Mouse (Mus musculus) E14TG2a.4 (cell line): ENCODE measurements around the gene Tenm2.

Source experiments
- H3K27me3 ChIP-seq: 2 replicates; pipeline ENCODE4 v1.6.1; 2014; ENCODE audit warnings: low read length, control low read depth; ENCODE audit not compliant: insufficient read depth
- H3K36me3 ChIP-seq: 2 replicates; pipeline ENCODE4 v1.6.1; 2014; ENCODE audit warnings: low read length, control low read depth; ENCODE audit not compliant: insufficient read depth
- H3K4me1 ChIP-seq: replicated peaks from 2 replicates; pipeline ENCODE4 v1.6.1; 2014; ENCODE audit warnings: low read depth, low read length, control low read depth
- H3K4me3 ChIP-seq: replicated peaks from 2 replicates; pipeline ENCODE4 v1.5.1; 2014; ENCODE audit warnings: mild to moderate bottlenecking, low read length
- H3K9me3 ChIP-seq: 2 replicates; pipeline ENCODE4 v1.6.1; 2014; ENCODE audit warnings: low read length, control low read depth
- CTCF ChIP-seq: conservative IDR thresholded peaks from 2 replicates; pipeline ENCODE4 v1.5.1; 2014; ENCODE audit warnings: low read length
- NANOG ChIP-seq: IDR thresholded peaks from 2 replicates; pipeline ENCODE4 v1.6.1; 2014; ENCODE audit warnings: borderline replicate concordance, low read length, mixed read lengths
- POU5F1 ChIP-seq: IDR thresholded peaks from 2 replicates; pipeline ENCODE4 v1.6.1; 2014; ENCODE audit warnings: low read length, borderline replicate concordance

The Tenm2 gene

DNA sequence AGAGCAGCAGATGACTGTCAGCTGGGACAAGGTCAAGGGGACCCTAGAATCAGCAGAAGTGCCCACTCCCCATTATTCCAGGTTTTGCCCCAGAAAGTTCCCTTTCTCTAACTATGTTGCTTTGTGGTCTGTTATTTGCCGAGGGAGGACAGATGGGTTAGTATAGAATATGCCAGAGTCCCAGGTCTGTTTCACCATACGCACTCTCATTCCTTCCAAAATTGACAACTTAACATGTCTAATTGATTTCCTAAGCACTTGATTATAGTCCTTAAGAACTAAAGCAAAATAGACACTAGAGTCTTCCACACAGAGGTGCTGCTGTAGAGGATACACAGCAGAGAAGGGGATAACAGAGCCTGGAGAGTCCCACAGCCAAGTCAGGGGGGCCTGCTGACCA lies 92.3 kb downstream of the Tenm2 start:
- Histone ChIP-seq H3K9me3 (no peaks in the 10 kb centered on the region), H3K36me3 (no peaks in the 10 kb centered on the region), H3K27me3 (no peaks in the 10 kb centered on the region), H3K4me1 (no peaks in the 10 kb centered on the region), H3K4me3 (no peak overlapping the region)
- TF ChIP-seq POU5F1, result no peak
- no peak for TF ChIP-seq NANOG
- TF ChIP-seq CTCF, result no peak

DNA sequence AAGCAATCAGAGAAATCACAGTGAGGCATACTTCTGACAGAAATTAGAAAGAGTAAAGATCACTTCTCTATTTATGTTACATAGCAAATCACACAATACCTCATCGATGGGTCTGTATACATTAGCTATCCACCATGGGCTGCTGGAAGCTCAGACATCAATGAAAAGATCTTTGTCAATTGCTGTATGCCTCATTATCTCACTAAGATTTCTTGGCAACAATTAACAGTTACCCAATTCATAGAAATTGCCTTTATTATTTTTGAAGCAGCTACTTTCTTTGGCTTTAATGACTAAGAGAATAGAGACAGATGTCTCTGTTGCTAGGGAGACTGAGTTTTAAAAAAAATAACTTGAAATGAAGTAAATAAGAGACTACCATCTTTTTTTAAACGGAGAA lies 106.9 kb downstream of the Tenm2 start:
- TF ChIP-seq NANOG, result no peak
- no peak for TF ChIP-seq CTCF
- TF ChIP-seq POU5F1, result no peak
- no peaks in the 10 kb centered on the region for H3K4me1 ChIP-seq
- no peak overlapping the region for H3K4me3 ChIP-seq
- no peaks in the 10 kb centered on the region for H3K27me3 ChIP-seq
- no peaks in the 10 kb centered on the region for H3K36me3 ChIP-seq
- H3K9me3 ChIP-seq, result no peaks in the 10 kb centered on the region

DNA sequence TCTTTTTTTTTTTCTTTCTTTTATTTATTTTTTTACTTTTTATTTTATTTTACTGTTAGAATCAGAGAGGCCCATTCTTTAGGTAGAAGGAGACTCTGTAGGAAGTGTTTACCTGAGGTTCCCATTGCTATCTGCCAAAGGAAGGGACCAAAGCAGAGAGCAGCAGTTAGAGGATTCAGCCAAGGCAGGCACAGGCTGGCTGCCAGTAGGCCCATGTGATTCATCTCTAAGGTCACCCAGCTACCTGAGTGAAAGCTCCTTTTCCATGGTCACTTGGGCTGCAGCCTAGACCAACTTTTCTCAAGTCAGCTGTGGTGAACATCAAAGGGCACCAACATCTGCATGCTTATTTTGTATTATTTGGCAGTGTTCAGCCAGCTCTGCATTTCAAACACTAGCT lies 117.7 kb downstream of the Tenm2 start:
- no peaks in the 10 kb centered on the region for H3K9me3 ChIP-seq
- no peaks in the 10 kb centered on the region for H3K36me3 ChIP-seq
- TF ChIP-seq POU5F1 (no peak), CTCF (no peak), NANOG (no peak)

DNA sequence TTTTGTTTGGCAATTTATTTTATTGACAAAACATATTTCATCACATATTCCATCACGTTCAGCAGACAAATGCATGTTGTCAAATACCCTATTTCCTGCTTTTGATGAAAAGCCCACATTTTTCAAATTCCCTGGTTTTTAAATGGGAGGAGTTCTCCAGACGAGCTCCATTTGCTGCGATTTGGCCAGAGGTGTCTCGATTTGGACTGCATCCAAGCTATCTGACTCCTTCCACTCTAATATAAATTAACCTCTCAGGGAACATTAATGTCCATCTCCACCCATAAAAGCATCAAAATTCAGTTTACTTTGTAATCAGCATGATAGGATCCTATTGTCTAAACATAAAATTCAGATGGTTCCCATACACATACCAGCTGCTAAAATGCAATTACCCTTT lies 120.6 kb downstream of the Tenm2 start:
- Histone ChIP-seq H3K36me3 (no peaks in the 10 kb centered on the region), H3K4me3 (no peak overlapping the region), H3K27me3 (no peaks in the 10 kb centered on the region), H3K4me1 (no peaks in the 10 kb centered on the region), H3K9me3 (no peaks in the 10 kb centered on the region)
- TF ChIP-seq POU5F1 (no peak), CTCF (no peak), NANOG (no peak)

More for the DNA sequence above, 117.7 kb downstream of the Tenm2 start:
- H3K27me3 ChIP-seq, result no peaks in the 10 kb centered on the region
- H3K4me1 ChIP-seq, result no peaks in the 10 kb centered on the region
- H3K4me3 ChIP-seq, result no peak overlapping the region

DNA sequence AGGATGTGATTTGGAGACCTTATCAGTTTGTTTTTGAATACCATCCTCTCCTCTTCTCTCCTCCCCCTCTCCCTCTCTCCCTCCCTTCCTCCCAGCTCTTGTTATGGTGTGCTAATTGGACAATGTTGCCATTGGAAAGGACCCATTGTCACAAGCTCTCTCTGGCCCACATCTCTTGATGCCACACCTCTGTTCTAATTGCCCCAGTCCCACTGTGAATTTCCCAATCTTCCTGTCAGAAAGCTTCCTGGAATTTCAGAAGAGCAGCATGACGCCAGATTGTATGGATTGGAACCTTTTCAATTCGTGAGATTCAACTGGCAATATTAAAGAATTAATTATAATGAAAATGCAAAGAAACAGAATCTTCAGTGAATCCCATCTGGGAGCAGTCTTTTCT lies 128.7 kb downstream of the Tenm2 start:
- Histone ChIP-seq H3K9me3 (no peaks in the 10 kb centered on the region), H3K4me1 (no peaks in the 10 kb centered on the region), H3K4me3 (no peak overlapping the region), H3K27me3 (no peaks in the 10 kb centered on the region), H3K36me3 (no peaks in the 10 kb centered on the region)
- TF ChIP-seq CTCF, result no peak
- TF ChIP-seq NANOG, result no peak
- no peak for TF ChIP-seq POU5F1

DNA sequence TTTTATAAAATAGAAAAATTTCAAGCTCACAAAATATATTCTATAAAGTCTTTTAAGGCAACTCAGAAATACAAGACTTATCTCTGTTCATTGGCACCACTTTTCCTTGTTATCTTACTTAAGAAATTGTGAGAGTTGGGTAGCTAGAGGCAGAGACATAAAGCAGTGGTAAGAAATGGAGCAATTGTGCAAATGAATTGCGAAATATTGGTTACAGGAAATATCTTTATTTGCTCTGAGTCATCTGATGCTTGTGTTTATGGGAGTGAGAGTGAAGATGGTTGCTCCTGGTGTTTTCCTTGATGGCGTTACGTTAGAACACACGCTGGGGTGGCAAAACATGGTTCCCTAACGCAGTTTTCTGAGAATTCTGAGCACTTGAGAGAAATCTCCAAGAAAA lies 156.4 kb downstream of the Tenm2 start:
- H3K9me3 ChIP-seq, result no peaks in the 10 kb centered on the region
- no peaks in the 10 kb centered on the region for H3K27me3 ChIP-seq
- no peak overlapping the region for H3K4me3 ChIP-seq
- TF ChIP-seq POU5F1 (no peak), CTCF (no peak), NANOG (no peak)
- H3K4me1 ChIP-seq, result no peaks in the 10 kb centered on the region
- H3K36me3 ChIP-seq, result no peaks in the 10 kb centered on the region

DNA sequence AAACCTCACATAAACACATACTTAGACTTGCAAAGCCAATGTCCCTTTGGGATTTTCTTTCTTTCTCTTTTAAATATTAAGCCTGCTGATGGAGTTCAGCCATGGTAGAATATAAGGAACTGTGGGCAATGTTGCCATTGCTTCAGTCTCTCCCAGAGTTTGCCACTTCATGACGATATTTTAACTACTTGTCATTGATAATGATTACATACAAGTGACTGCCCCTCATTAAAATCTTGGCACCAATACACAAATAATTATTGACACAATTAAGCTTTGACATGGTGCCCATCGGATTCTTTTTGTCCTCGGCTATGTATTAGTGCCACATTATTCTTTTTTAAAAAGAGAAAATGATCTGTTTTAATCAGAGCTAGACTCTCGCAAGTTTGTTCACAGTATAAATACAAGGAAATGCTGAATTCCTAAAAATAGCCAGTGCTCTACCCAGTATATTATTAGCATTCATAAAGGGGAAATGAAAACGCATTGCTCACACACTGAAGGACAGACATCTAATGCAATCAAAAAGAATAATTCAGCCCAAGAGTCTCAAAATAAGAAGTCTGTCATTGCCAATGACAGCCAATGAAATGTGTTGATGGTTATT lies 158.7 kb downstream of the Tenm2 start:
- H3K27me3 ChIP-seq, result no peaks in the 10 kb centered on the region
- no peaks in the 10 kb centered on the region for H3K36me3 ChIP-seq
- H3K4me3 ChIP-seq, result no peak overlapping the region
- no peaks in the 10 kb centered on the region for H3K4me1 ChIP-seq
- H3K9me3 ChIP-seq, result no peaks in the 10 kb centered on the region
- TF ChIP-seq CTCF, result no peak
- no peak for TF ChIP-seq NANOG
- no peak for TF ChIP-seq POU5F1

DNA sequence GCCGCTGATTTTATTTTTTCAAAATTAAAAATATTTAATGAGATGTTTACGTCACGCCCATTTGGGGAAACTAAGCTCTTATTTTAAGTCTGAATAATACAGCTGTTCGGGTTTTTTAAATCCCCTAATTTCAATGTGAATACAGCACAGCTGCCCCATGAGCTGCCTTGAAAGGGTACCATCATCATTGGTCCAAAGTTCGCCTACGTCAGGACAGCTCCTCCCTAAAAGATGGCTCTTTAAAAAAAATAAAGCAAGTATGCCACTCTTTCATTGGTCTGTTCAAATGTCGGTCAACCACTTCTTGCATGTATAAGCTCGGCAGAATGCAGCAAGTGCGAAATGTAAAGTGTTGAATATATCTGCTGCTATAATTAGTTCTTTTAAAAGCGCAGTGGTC lies 160.4 kb downstream of the Tenm2 start:
- no peak for TF ChIP-seq CTCF
- TF ChIP-seq NANOG, result no peak
- TF ChIP-seq POU5F1, result no peak
- H3K27me3 ChIP-seq, result no peaks in the 10 kb centered on the region
- no peak overlapping the region for H3K4me3 ChIP-seq
- H3K4me1 ChIP-seq, result no peaks in the 10 kb centered on the region
- no peaks in the 10 kb centered on the region for H3K9me3 ChIP-seq
- H3K36me3 ChIP-seq, result no peaks in the 10 kb centered on the region

DNA sequence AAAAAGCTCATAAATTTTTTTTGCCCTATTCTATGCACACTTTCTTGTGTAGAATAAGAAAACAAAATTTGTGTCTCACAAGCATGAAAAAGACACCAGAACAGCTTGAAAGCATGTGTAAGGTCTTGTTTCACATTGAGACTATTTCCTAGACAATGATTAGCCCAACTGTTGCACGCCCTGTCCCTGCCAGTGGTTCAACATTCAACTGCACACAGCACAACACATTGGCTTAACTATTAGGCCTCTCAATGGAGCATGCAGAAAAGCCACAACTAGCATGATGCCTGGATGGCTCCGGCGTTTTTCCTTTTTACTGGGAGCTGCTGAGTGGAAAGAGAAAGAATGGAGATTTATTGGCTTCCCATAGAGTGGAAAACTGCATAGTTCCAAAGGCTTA lies 170.3 kb downstream of the Tenm2 start:
- Histone ChIP-seq H3K4me1 (no peaks in the 10 kb centered on the region), H3K27me3 (no peaks in the 10 kb centered on the region)

DNA sequence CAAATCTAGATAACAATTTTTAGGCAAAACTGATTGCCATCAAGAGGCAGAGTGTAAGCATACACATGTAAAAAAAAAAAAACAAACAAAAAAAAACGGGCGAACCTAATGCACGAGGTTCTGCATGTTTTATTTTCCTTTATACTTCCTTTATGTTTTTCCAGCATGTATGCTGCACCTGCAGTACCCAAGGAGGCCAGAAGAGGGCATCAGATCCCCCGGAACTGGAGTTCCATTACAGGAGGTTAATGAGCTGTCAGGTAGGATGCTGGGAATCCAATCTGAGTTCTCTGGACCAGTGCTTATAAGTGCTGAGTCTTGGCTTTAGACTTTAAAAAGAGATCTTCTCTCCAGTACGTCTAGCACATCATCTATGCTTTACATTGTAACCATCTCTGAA lies 189.1 kb downstream of the Tenm2 start:
- TF ChIP-seq NANOG, result no peak
- peak; percentile 92 for TF ChIP-seq CTCF
- H3K4me3 ChIP-seq, result no peak overlapping the region
- no peaks in the 10 kb centered on the region for H3K4me1 ChIP-seq
- H3K9me3 ChIP-seq, result no peaks in the 10 kb centered on the region
- H3K36me3 ChIP-seq, result no peaks in the 10 kb centered on the region
- no peaks in the 10 kb centered on the region for H3K27me3 ChIP-seq

More for the DNA sequence above, 170.3 kb downstream of the Tenm2 start:
- Histone ChIP-seq H3K4me3 (no peak overlapping the region), H3K36me3 (no peaks in the 10 kb centered on the region), H3K9me3 (no peaks in the 10 kb centered on the region)
- no peak for TF ChIP-seq POU5F1
- no peak for TF ChIP-seq NANOG
- TF ChIP-seq CTCF, result no peak
